Mouse (Mus musculus) gastrocnemius, adult 8-10 months (tissue): ENCODE measurements around the gene Trio. TPM values are rescaled to one million over a fixed set of nuclear protein-coding genes. Genes with fewer than 3 reads are reported as not detected.

Source experiments
- DNase-seq, 2 experiments: peaks; one replicate each; pipeline ENCODE4 v3.0.0; 2022; ENCODE audit warnings: low spot score in 2 of 2
- total RNA-seq, 4 experiments: library from RNA; stranded (reverse); gene quantifications; 2 replicates each; pipeline ENCODE4 v1.2.4; 2022

Gene Trio
- total RNA-seq, 4 experiments from 2014 or later, result 24.6 to 29.0 (median 27.1) TPM

- DNase-seq, result no peak
These were observed 224.5 kb downstream of the Trio start for GRCm38 (mm10) chr15:27801177-27801576.

DNA sequence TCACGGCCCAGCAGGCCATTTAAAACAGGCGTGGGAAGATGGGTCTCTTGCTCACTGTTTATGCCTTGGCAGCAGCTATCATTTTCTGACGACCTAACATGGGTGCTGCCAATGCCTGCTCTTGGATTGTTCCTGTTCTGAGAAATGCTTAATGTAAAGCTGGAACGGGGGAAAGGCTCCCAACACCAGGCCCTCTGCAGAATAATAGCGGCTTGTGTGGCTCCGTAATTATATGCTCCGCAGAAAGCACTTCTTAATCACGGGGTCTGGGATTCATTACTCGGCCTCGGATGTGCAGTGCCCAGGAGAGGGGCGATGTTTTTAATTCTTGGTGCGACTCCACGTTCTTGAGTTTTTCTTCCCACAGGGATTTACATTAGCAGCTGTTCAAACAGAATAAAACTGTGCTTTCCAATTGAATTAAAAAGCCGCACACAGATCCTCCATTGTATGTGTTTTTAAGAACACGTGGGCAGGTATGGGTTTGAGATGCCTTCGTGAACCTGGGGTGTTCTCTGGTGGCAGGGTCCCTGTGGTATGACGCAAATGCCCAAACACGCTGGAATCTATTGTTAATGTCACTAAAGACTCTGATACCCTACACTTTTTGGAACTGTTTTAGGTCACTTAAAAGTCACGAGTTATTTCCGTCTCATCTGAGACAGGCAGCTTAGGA, 228.0 kb downstream of the Trio start:
- DNase-seq, result no peak

GRCm38 (mm10) chr15:27796868-27797222, 228.8 kb downstream of the Trio start:
- no peak for DNase-seq

- no peak for DNase-seq
These were observed 229.4 kb downstream of the Trio start for GRCm38 (mm10) chr15:27795942-27796867.

DNA sequence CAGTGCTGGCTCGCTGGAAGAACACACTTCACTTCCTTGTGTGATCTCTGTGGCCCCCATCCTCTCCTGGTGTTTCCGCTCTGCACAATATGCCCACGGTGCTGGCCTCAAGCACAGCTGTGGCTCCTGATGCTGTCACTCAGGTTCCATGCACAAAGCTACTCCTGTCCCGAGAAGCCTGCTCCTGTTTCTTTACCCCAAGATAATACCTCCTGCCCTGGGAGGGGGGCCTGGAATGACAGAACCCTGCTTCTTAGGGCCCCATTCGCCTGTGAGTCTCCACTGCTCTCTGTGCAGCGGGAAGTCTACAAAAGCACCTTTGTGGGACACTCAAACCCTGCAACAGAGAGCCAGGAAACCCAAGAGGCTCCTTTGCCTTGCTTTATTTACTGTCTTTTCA, 232.4 kb downstream of the Trio start:
- DNase-seq, result no peak

GRCm38 (mm10) chr15:27792473-27792872, 233.2 kb downstream of the Trio start:
- DNase-seq, result no peak

GRCm38 (mm10) chr15:27791141-27791540, 234.5 kb downstream of the Trio start:
- DNase-seq, result no peak

- no peak for DNase-seq
These were observed 234.9 kb downstream of the Trio start for GRCm38 (mm10) chr15:27790699-27791098.

GRCm38 (mm10) chr15:27789325-27789724, 236.3 kb downstream of the Trio start:
- no peak for DNase-seq

DNA sequence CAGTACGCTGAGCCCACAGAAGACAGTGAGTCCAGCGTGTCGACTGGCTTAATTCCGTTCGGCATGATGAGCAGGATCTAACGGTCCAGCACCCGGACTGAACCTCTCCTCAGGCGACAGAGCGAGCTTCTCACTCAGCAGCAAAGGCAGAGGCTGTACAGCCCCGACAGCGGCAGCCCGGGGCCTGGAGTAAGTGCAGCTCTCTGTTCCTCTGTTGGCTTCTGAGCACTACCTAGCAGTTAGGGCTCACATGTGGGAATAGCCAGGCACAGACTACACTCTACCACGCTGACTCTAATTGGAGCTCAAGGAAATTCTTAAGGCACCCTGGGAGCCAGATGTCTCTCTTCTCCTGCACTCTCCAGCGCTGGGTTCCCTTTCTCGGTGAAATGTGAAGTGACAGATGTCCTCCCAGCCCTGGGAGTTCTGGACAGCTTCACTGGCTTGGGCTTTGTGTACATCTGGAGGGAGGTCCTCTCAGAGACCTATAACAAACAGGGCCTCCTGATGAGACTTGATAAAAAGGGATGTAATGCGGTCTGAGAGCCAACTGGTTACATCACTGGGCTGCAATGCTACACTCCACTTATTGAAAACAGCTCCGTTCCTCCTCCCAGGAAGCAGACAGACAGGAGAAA, 237.4 kb downstream of the Trio start:
- DNase-seq, result no peak

GRCm38 (mm10) chr15:27787151-27787550, 238.5 kb downstream of the Trio start:
- no peak for DNase-seq

GRCm38 (mm10) chr15:27786418-27786817, 239.2 kb downstream of the Trio start:
- DNase-seq, result no peak

GRCm38 (mm10) chr15:27785280-27786001, 240.2 kb downstream of the Trio start:
- DNase-seq, result no peak

GRCm38 (mm10) chr15:27784126-27784563, 241.5 kb downstream of the Trio start:
- DNase-seq, result no peak

DNA sequence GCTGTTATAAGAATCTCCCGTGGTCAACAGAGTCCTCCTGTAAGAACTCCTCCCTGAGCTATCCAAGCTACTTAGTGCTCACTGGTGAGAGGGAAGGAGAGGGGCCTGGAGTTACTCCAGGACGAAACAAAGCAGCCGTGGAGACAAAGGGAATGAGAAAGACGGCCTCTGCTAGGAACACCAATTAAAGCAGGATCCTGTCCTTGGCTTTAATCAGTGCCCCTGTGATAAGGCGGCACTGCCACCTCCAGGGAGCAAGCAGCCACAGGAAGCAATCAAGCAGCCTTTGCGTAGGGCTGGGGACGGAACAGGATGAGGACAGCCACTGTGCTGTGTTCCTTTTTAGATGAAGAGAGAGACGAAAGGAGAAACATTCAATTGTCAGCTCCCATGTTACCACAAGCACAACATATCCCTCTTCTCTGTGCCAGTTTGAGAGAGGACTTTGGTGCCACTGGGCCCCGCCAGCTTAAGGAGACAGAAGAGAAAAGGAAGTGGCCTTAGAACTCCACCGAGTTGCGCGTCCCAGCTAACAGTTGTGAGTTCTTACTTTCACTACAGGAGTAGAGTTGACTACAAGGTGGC, 242.0 kb downstream of the Trio start:
- DNase-seq, result no peak

DNA sequence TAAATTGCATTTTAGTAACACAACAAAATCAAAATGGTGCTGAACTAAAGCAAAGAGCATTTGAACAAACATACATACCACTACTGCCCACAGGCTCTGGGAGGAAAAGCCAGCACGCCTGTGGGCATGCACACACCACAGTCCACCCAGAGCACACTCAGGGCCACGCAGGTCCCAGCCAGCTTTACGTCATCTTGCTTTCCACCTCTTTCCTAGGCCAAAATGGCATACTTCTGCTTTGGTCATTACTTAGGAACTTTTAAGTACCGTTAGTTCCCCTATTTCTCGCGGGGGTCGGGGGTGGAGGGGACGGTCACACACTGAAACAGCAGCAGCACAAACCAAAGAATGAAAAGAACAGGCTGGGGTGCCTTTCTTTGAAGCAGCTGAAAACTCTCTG, 242.6 kb downstream of the Trio start:
- DNase-seq, result no peak

DNA sequence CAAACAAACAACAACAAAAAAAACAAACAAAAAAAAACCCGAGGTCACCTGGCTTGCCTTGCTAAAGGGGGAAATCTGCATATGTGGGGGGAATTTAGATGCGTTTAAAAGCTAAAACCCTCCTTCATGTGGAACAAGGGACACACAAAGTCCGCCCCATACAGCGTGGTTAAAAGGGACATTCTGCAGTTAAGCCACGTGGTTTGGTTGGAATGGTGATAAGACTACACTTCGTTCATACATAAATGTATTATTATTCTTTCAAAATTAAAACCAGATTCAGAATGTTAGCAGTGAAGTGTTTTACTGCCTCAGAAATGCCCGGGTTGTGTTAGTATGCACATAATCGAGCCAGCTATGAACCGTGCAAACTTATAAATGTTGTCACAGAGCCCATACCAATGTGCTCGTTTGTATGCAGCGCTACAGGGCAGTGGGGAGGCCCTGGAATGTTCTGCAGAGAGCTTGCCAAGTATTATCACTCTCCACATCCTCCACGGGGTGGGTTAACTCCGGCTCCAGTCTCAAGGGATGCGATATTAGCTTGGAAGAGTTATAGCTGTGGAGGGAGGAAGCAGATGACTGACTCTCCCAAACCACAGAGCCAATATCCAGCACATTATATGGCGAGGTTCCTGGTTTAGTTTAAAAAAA, 243.1 kb downstream of the Trio start:
- DNase-seq, result no peak

DNA sequence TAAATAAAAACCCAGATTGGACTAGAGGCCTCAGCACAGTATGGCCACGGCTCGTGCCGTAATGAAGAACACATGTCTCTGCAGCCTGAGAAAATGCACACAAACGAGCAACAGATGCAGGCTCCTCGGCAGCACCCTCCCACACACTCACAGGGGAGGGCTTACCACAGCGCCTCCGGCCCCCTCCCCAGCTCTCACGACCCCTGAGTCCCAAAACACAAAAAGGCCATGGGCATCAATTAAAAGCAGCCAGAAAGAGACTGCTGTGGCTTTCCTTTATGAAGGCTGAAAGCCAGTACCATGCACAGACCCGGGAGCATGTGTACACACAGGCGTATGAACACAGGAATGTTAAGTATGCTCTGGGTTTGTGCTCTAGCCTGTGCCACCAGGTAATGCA, 245.8 kb downstream of the Trio start:
- DNase-seq, result no peak

GRCm38 (mm10) chr15:27779398-27779797, 246.2 kb downstream of the Trio start:
- no peak for DNase-seq

DNA sequence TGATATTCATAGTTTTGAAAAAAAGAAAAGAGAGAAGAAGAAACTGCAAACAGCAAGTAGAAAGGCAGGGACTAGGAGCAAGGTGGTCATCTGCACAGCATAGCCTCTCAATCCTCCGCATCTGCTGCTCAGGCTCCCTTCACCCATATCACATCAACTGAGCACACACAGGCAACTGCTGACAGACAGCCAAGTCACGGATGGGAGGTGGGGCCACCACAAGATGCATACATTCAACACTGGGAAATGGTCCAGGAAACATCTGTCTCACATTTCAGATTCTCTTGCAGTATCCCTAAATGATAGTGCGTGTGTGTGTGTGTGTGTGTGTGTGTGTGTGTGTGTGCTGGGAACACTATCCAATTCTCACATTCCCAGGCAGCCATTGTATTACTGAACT, 247.4 kb downstream of the Trio start:
- no peak for DNase-seq
